Mouse (Mus musculus): ENCODE results near the gene Pard3. TPM values are rescaled to one million over a fixed set of nuclear protein-coding genes. Genes with fewer than 3 reads are reported as not detected.

Pard3 gene
- polyA plus RNA-seq, 1 experiment from 2014 or later: 22.7 TPM

DNA sequence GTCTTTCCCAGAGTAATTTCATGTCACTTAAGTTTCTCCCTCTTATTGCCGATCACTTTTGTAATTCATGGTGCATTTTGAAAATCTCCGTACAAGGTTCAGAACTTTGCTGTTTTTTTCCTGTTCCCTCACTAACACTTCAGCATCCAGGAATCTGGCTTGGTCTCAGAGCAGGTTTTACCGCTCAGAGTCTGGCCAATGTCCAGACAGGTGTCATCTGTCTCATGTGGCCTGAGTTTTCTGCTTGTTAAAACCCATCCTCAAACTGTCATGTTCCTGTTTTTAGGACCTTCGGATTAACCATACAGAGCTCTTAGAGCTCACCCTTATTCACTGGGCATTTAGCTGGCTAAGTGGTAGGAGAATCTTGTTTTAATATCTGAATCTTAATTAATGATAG is 146.9 kb downstream of the Pard3 start:
- no peak for ATAC-seq (ENCODE audit: low read depth)
- H3K4me3 ChIP-seq (ENCODE audit: low read depth, low read length): no peak overlapping the region
- no peak overlapping the region for H3K27ac ChIP-seq (ENCODE audit: low read depth, low read length)
- no peaks in the 10 kb centered on the region for H3K36me3 ChIP-seq (ENCODE audit: control insufficient read depth, insufficient read depth, low read length)
- H3K4me2 ChIP-seq (ENCODE audit: low read depth, low read length): no peak overlapping the region
- H3K9me3 ChIP-seq (ENCODE audit: control insufficient read depth, low read length): no peaks in the 10 kb centered on the region
- no peaks in the 10 kb centered on the region for H3K27me3 ChIP-seq (ENCODE audit: control insufficient read depth, insufficient read depth, low read length)
- peaks cover 10% of the 10 kb centered on the region; the same call in 1 of the 2 replicates for H3K4me1 ChIP-seq (ENCODE audit: control insufficient read depth, insufficient read depth, low read length)
- 93% methylated on average over 4 of the region's 4 CpGs for WGBS
- H3K9ac ChIP-seq (replicated peaks; ENCODE audit: low read depth, low read length): no peak overlapping the region

DNA sequence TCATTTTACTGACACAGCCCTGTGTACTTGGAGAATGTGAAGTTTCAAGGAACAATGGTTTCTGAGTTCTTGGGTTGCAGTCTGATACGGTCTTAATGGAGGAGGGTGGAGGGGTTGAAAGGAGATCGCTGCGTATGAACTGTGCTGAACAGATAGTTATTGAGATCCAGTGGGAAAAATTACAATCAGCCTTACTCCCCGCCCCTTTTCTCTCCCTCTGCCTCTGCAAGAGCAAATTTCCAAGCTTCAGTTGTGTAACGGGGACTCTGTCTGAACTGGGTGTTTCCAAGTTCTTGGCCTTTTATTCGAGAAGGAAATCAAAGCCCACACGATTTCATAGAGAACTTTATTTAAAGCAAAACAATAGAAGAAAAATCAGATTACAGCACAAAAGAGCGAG is 150.6 kb downstream of the Pard3 start:
- WGBS: 38% methylated on average over 8 of the region's 8 CpGs
- H3K4me2 ChIP-seq (ENCODE audit: low read depth, low read length): no peak overlapping the region
- no peak overlapping the region for H3K4me3 ChIP-seq (ENCODE audit: low read depth, low read length)
- no peaks in the 10 kb centered on the region for H3K27me3 ChIP-seq (ENCODE audit: control insufficient read depth, insufficient read depth, low read length)
- H3K36me3 ChIP-seq (ENCODE audit: control insufficient read depth, insufficient read depth, low read length): no peaks in the 10 kb centered on the region
- no peaks in the 10 kb centered on the region for H3K9me3 ChIP-seq (ENCODE audit: control insufficient read depth, low read length)
- peak overlapping the region; percentile 23 for H3K27ac ChIP-seq (ENCODE audit: low read depth, low read length)
- ATAC-seq (ENCODE audit: low read depth): peak; percentile 55; the same call in 1 of the 2 replicates
- H3K9ac ChIP-seq (replicated peaks; ENCODE audit: low read depth, low read length): no peak overlapping the region
- peaks cover 15% of the 10 kb centered on the region; the same call in 1 of the 2 replicates for H3K4me1 ChIP-seq (ENCODE audit: control insufficient read depth, insufficient read depth, low read length)

DNA sequence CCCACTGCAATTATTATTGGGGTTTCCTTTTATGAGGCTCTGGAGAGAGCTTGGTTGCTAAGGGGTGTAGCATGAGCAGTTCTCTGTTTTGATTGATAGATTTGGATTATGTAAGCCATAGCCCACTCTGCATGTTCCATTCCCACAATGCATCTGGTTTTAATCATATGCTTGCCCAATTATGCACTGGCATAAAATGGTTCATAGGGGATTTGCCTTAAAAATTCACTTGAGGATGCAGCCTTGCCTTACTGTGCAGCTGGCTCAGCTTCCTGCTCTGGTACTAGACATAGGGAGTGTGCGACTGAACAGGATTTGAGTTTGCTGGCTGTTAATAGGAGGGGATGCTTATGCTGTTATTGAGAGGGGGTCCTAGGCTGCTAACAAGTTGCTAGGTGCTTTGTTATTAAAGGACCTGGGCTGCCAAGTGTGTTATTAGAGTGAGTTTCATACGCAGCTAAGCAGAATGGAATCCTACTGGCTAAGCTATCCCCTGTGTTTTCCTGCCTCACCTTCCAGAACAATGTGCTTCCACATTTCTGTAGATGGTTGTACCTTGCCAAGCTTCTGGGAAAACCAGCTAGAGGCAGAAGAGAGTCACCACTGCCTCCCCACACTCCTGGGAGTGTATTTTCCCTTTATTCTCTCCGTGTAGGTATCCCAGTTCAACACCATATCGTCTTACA is 151.2 kb downstream of the Pard3 start:
- Histone ChIP-seq H3K4me1 (ENCODE audit: control insufficient read depth, insufficient read depth, low read length) (peaks cover 20% of the 10 kb centered on the region; the same call in 1 of the 2 replicates), H3K4me2 (ENCODE audit: low read depth, low read length) (no peak overlapping the region), H3K9ac (replicated peaks; ENCODE audit: low read depth, low read length) (no peak overlapping the region), H3K36me3 (ENCODE audit: control insufficient read depth, insufficient read depth, low read length) (no peaks in the 10 kb centered on the region), H3K27me3 (ENCODE audit: control insufficient read depth, insufficient read depth, low read length) (no peaks in the 10 kb centered on the region), H3K27ac (ENCODE audit: low read depth, low read length) (peak overlapping the region; percentile 73), H3K9me3 (ENCODE audit: control insufficient read depth, low read length) (no peaks in the 10 kb centered on the region), H3K4me3 (ENCODE audit: low read depth, low read length) (no peak overlapping the region)
- peak; percentile 87 for ATAC-seq (ENCODE audit: low read depth)
- WGBS: 35% methylated on average over 4 of the region's 4 CpGs

DNA sequence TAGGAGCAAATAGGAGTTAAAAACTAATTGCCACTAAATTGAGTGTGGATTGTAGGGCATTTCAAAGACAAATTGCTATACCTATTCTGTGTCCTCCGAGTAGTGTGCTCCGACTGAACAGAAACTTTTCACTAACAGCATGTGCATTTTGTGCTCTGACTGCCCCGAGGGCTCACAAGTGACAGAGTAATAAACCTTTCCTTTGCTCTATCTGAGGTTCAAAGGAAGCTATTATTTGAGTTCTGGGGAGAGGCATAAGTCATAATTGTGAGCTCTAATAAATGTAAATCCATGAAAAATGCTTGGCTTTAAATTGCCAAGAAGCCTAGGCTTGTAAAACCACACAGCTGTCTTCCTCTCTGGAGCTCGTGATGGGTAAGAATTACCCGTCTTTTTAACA is 156.5 kb downstream of the Pard3 start:
- 12% methylated on average over 5 of the region's 5 CpGs for WGBS
- peaks cover 23% of the 10 kb centered on the region for H3K4me1 ChIP-seq (ENCODE audit: control insufficient read depth, insufficient read depth, low read length)
- 0 out of 2 replicates have a peak overlapping the region, but pooled peaks have one; percentile 1 for H3K27ac ChIP-seq (ENCODE audit: low read depth, low read length)
- H3K9me3 ChIP-seq (ENCODE audit: control insufficient read depth, low read length): no peaks in the 10 kb centered on the region
- H3K4me3 ChIP-seq (ENCODE audit: low read depth, low read length): no peak overlapping the region
- H3K4me2 ChIP-seq (ENCODE audit: low read depth, low read length): no peak overlapping the region
- ATAC-seq (ENCODE audit: low read depth): no peak
- no peaks in the 10 kb centered on the region for H3K36me3 ChIP-seq (ENCODE audit: control insufficient read depth, insufficient read depth, low read length)
- no peaks in the 10 kb centered on the region for H3K27me3 ChIP-seq (ENCODE audit: control insufficient read depth, insufficient read depth, low read length)
- no peak overlapping the region for H3K9ac ChIP-seq (replicated peaks; ENCODE audit: low read depth, low read length)

DNA sequence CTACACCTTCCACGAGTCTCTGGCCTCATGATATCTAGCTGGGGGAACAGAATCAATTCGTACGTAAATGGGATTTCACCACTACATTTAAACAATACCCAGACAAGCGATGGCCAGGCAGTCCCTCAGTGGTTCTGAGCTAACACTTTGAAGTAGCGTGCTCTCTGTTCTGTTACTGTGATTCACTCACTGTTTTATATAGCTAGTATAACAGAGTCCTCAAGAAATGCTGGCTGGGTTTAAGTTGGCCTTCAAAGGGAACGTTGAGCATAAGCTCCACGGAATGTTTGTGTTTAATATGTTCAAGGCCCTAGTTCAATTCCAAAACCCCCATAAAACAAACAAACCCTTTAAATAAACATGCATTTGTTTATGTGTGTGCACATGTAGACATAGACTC is 156.9 kb downstream of the Pard3 start:
- Histone ChIP-seq H3K4me1 (ENCODE audit: control insufficient read depth, insufficient read depth, low read length) (peaks cover 20% of the 10 kb centered on the region), H3K4me2 (ENCODE audit: low read depth, low read length) (no peak overlapping the region), H3K9ac (replicated peaks; ENCODE audit: low read depth, low read length) (no peak overlapping the region), H3K36me3 (ENCODE audit: control insufficient read depth, insufficient read depth, low read length) (no peaks in the 10 kb centered on the region), H3K27me3 (ENCODE audit: control insufficient read depth, insufficient read depth, low read length) (no peaks in the 10 kb centered on the region), H3K9me3 (ENCODE audit: control insufficient read depth, low read length) (no peaks in the 10 kb centered on the region), H3K27ac (ENCODE audit: low read depth, low read length) (0 out of 2 replicates have a peak overlapping the region, but pooled peaks have one; percentile 1), H3K4me3 (ENCODE audit: low read depth, low read length) (no peak overlapping the region)
- WGBS: 51% methylated on average over 7 of the region's 7 CpGs
- ATAC-seq (ENCODE audit: low read depth): no peak

DNA sequence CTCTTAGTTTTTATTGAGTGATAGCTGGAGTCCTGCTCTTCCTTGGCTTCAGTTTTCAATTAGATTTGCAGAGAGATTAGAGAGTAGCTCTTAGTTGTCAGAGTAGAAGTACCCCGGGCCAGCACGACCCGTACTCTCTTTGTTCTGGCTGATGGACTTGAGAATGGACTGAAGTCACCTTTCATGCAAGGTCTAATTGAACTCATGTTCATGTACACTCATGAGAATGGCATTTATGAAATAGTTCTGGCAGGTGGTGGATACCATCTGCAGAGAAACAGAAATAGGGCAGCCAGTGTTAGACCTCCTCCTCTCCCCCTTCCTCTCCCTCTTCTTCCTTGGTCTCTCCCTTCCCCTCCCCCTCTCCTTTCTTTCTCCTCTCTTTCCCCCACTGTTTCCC is 158.7 kb downstream of the Pard3 start:
- no peaks in the 10 kb centered on the region for H3K9me3 ChIP-seq (ENCODE audit: control insufficient read depth, low read length)
- ATAC-seq (ENCODE audit: low read depth): no peak
- no peak overlapping the region for H3K4me3 ChIP-seq (ENCODE audit: low read depth, low read length)
- 79% methylated on average over 3 of the region's 3 CpGs for WGBS
- H3K9ac ChIP-seq (replicated peaks; ENCODE audit: low read depth, low read length): no peak overlapping the region
- no peak overlapping the region for H3K27ac ChIP-seq (ENCODE audit: low read depth, low read length)
- H3K4me2 ChIP-seq (ENCODE audit: low read depth, low read length): no peak overlapping the region
- peaks cover 18% of the 10 kb centered on the region for H3K4me1 ChIP-seq (ENCODE audit: control insufficient read depth, insufficient read depth, low read length)
- no peaks in the 10 kb centered on the region for H3K36me3 ChIP-seq (ENCODE audit: control insufficient read depth, insufficient read depth, low read length)
- H3K27me3 ChIP-seq (ENCODE audit: control insufficient read depth, insufficient read depth, low read length): no peaks in the 10 kb centered on the region

DNA sequence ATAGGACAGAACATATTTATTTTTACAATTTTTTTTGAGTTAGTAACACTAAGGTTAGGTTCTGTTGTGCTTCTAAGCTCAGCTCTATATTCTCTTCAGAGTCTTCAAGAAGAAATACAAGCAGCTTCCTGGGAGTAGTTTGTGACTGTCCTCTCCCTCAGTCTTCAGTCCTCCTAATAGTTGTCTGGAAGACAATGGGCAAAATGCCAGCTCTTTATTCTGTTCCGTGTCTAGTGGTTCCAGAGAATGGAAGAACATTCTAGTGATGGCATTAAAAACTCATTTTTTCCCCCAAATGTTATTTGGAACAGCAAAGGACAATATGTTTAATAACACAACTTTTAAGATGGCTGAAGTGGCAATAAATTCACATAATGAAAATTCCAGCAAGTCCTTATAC is 163.3 kb downstream of the Pard3 start:
- 19% methylated on average over 1 of the region's 1 CpGs for WGBS
- ATAC-seq (ENCODE audit: low read depth): no peak

DNA sequence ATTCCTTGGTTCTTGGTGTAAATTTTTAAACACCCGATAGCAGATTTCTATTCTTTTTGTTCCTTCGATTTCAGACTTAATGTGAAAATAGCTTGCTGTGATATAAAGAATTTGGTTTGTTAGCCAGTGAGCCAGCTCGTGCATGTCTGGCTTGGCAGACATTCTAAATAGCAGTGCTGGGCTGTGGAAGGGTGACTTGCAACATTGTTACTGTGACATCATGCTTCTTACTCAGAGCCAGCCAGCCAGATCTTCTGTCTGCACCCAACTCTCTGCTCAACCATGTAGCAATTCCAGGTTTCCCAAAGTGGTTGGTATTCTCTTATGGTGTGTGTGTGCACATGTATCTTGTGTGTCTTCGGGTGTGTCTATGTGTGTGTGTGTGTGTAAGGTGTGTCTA is 163.7 kb downstream of the Pard3 start:
- H3K4me3 ChIP-seq (ENCODE audit: low read depth, low read length): no peak overlapping the region
- H3K9me3 ChIP-seq (ENCODE audit: control insufficient read depth, low read length): no peaks in the 10 kb centered on the region
- H3K4me2 ChIP-seq (ENCODE audit: low read depth, low read length): no peak overlapping the region
- no peaks in the 10 kb centered on the region for H3K27me3 ChIP-seq (ENCODE audit: control insufficient read depth, insufficient read depth, low read length)
- no peaks in the 10 kb centered on the region for H3K36me3 ChIP-seq (ENCODE audit: control insufficient read depth, insufficient read depth, low read length)
- 79% methylated on average over 4 of the region's 4 CpGs for WGBS
- H3K27ac ChIP-seq (ENCODE audit: low read depth, low read length): no peak overlapping the region
- H3K9ac ChIP-seq (replicated peaks; ENCODE audit: low read depth, low read length): no peak overlapping the region
- peaks cover 12% of the 10 kb centered on the region for H3K4me1 ChIP-seq (ENCODE audit: control insufficient read depth, insufficient read depth, low read length)
- no peak for ATAC-seq (ENCODE audit: low read depth)

More for the DNA sequence above, 163.3 kb downstream of the Pard3 start:
- Histone ChIP-seq H3K27ac (ENCODE audit: low read depth, low read length) (no peak overlapping the region), H3K4me1 (ENCODE audit: control insufficient read depth, insufficient read depth, low read length) (peaks cover 12% of the 10 kb centered on the region), H3K9ac (replicated peaks; ENCODE audit: low read depth, low read length) (no peak overlapping the region), H3K4me2 (ENCODE audit: low read depth, low read length) (no peak overlapping the region), H3K4me3 (ENCODE audit: low read depth, low read length) (no peak overlapping the region), H3K27me3 (ENCODE audit: control insufficient read depth, insufficient read depth, low read length) (no peaks in the 10 kb centered on the region), H3K9me3 (ENCODE audit: control insufficient read depth, low read length) (no peaks in the 10 kb centered on the region), H3K36me3 (ENCODE audit: control insufficient read depth, insufficient read depth, low read length) (no peaks in the 10 kb centered on the region)

DNA sequence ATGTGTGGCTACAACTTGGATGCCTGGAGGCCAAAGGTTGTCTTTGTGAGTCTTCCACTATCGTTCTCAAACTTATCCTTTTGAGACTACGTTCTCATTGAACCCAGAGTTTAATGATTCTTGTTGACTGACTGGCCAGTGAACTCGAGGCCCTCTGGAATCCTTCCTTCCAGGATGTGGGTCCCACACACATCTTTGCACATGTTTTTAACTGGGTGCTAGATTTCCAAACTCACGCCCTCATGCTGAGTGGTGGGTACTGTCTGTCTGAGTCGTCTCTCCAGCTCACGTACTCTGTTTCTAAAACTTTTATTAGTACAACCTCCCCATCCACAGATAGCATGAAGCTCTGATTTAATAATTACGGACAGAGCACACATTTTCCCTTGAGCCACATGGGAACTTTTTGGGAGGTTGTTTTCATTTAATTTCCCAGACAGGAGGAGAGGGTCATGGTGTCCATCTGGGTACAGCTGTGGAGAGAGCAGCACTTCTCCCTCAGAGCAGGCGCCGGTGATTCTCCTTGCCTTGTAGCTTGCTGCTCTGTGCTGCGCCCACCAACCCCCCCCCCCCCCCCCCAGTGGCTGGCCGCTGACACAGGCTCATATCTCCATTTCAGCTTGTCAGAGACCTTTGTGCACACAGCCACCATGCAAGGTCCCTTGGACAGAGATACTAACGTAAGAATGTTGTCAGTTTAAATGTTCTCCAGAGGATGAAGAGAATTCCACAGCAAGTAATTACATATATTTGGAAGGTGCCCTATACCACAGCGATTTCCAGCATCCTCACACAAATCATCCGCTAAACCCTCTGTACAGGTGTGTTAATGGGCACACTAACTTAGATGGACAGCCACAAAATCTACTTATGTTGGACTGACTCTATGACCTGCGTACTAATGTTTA is 165.9 kb downstream of the Pard3 start:
- no peaks in the 10 kb centered on the region for H3K36me3 ChIP-seq (ENCODE audit: control insufficient read depth, insufficient read depth, low read length)
- no peak overlapping the region for H3K4me2 ChIP-seq (ENCODE audit: low read depth, low read length)
- no peak overlapping the region for H3K27ac ChIP-seq (ENCODE audit: low read depth, low read length)
- H3K4me1 ChIP-seq (ENCODE audit: control insufficient read depth, insufficient read depth, low read length): peaks cover 12% of the 10 kb centered on the region
- no peak overlapping the region for H3K4me3 ChIP-seq (ENCODE audit: low read depth, low read length)
- 66% methylated on average over 15 of the region's 15 CpGs for WGBS
- H3K27me3 ChIP-seq (ENCODE audit: control insufficient read depth, insufficient read depth, low read length): no peaks in the 10 kb centered on the region
- H3K9ac ChIP-seq (replicated peaks; ENCODE audit: low read depth, low read length): no peak overlapping the region
- no peak for ATAC-seq (ENCODE audit: low read depth)
- H3K9me3 ChIP-seq (ENCODE audit: control insufficient read depth, low read length): no peaks in the 10 kb centered on the region
